Mouse (Mus musculus): Measurements from ENCODE around the gene Papss1.

Papss1 gene

DNA sequence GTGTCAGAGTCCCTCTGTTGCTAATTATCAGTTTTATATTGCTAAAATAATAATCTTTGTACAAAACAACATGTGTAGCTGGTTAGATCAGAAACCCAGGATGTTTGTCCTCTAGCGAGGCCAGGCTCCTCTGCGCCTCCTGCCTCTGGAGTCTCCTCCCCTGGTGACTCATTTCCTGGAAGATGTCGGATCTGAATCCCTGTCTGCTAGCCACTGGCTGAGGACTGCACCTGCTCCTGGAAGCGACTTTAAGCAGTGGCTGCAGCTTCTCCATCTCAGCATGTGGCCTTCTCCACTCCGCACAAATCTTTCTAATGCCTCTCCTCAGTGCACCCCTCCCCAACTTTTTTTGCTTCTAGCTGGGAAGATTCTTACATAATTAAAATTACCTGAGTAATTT lies 71.6 kb downstream of the Papss1 start:
- DNase-seq (ENCODE audit: low spot score) = no peak

GRCm38 (mm10) chr3:131637008-131637407 lies 72.4 kb downstream of the Papss1 start:
- DNase-seq (ENCODE audit: low spot score) = no peak

- peak; percentile 34 for DNase-seq (ENCODE audit: low spot score)
Measured at GRCm38 (mm10) chr3:131637664-131638063, 73.1 kb downstream of the Papss1 start.

- DNase-seq (ENCODE audit: low spot score) = no peak
Measured at GRCm38 (mm10) chr3:131638216-131638615, 73.6 kb downstream of the Papss1 start.

DNA sequence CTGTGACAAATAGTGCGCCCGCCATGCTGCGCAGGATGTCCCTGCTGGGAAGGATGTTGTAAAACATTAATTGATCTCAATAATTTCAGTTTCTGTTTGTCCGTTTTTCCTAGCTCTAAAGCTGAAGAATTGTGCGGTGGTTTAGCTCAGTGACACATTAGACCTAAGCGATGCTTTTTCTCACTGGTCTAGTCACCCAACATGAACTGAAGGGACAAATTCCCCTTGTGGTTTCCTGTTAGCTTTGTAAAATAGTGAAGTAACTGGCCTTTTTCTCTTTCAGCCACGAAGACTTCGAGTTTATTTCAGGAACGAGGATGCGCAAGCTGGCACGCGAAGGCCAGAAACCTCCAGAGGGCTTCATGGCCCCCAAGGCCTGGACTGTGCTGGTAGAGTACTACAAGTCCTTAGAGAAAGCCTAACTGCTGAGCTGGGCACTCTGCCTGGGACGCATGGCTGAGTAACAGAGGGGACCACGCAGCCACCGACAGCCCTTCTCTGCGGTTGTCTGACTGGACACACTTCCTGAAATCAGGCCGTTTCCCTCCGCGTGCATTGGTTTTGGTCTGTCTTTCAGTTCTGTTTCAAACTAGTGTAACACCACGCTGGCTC lies 78.2 kb downstream of the Papss1 start:
- DNase-seq (ENCODE audit: low spot score) = no peak

- DNase-seq (ENCODE audit: low spot score) = no peak
Measured at GRCm38 (mm10) chr3:131645203-131645602, 80.6 kb downstream of the Papss1 start.

DNA sequence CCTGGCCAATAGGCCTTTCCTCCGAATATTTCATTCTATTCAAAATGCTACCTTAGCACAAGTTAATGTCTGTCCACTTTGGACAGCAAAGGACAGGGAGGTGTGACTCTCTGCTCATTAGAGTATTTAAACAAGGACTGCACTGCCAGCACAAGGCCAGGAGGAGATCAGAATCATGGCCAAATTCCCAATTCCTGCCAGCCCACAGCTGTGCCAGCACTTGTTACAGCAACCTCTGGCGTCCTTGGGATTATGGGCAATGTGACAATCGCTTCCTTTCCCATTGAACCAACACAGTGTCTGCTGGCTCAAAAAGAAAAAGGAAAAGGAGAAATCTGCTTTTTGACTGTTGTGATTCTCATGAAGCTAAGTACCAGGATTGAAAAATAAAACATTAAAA lies 89.8 kb downstream of the Papss1 start:
- peak; percentile 41 for DNase-seq (ENCODE audit: low spot score)

GRCm38 (mm10) chr3:131656032-131656431 lies 91.5 kb downstream of the Papss1 start:
- DNase-seq (ENCODE audit: low spot score) = no peak

DNA sequence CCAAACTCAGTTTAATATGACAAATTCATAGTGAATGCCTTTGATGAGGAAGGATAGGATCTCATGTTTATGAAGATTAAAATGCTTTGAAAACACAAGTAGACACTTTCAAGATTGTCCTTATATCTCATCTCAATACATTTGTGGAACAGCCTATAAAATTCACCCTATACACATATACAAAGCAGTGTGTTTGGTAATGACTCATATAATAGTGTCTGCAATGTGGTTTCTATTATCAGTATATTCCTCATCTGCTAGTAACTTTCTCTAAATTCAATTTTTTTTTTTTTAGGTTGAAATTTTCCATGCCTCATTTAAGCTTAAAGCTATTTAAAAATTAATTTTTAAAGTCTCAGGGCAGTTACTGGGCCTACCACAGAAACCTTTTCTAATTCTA lies 95.6 kb downstream of the Papss1 start:
- DNase-seq (ENCODE audit: low spot score) = no peak

GRCm38 (mm10) chr3:131660629-131661028 lies 96.1 kb downstream of the Papss1 start:
- DNase-seq (ENCODE audit: low spot score) = no peak

GRCm38 (mm10) chr3:131662589-131663148 lies 98.1 kb downstream of the Papss1 start:
- DNase-seq (ENCODE audit: low spot score) = no peak

DNA sequence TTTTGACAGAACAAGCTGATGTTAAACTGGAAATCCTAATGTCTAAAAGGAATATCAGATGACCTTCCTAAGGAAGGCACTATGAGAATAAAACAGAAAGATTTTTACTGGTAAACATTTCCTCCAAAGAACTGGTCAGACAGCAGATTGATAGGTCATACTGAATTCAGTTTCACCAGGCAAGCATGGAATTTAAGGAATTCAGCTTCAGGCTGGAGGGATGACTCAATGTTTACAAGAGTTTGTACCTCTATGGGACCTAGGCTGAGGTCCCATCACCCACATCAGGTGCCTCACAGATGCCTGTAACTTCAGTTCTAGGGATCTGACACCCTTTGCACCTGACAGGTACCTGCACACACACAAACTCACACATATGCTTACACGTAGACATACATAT lies 105.3 kb downstream of the Papss1 start:
- no peak for DNase-seq (ENCODE audit: low spot score)

DNA sequence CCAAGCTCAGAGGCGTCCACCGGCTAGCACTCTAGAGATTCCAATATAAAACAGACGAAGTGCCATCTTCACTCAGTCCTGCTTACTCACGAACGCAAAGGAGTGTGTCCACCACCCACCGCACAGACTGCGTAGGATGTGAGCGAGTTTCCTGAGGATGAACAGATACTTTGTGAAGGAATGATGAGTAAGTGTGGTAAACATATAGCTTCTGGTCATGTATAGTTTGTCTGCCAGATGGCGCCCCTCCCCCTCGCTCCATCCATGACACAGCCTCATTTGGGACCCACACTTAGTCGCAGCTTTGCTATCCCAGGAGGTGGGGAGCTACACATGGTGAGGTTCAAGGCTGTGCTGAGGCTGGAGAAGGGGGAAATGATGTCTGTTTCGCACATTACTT lies 121.5 kb downstream of the Papss1 start:
- no peak for DNase-seq (ENCODE audit: low spot score)

- DNase-seq (ENCODE audit: low spot score) = no peak
Measured at GRCm38 (mm10) chr3:131689949-131690348, 125.4 kb downstream of the Papss1 start.

GRCm38 (mm10) chr3:131690543-131690942 lies 126.0 kb downstream of the Papss1 start:
- no peak for DNase-seq (ENCODE audit: low spot score)

DNA sequence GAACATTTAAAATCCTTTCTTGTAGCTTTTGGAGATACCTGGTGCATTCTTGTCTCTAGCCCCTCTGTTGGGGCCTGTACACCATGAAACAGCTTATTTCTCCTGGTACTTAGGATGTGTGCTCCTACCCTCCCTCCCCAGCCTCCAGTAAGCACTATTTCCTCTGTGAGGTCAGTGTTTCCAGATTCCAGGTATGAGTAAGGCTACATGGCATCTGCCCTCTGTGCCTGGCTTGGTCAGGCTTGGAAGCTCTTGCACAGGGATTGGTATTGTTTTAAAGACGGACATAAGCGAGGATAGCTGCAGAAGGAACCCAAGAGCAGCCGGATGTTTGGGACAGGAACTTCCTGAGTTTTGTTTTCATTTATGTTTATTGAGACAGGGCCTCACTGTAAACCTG lies 126.6 kb downstream of the Papss1 start:
- DNase-seq (ENCODE audit: low spot score) = no peak

All from ovary, adult 18-20 months (tissue).